Mouse (Mus musculus) induced T-regulatory cell, adult 2 months (primary cell): ENCODE measurements around the gene E2f2.

ENCODE experiments used
- DNase-seq: peaks from one replicate; pipeline ENCODE4 v3.0.0-alpha.2; 2012; ENCODE audit warnings: low read depth

Gene E2f2

GRCm38 (mm10) chr4:136242728-136243127 is 70.5 kb downstream of the E2f2 start:
- DNase-seq: no peak

GRCm38 (mm10) chr4:136244208-136244607 is 72.0 kb downstream of the E2f2 start:
- DNase-seq: no peak
